Mouse (Mus musculus): ENCODE results near the gene Bbx. TPM values are rescaled to one million over a fixed set of nuclear protein-coding genes. Genes with fewer than 3 reads are reported as not detected.

Gene Bbx
- polyA plus RNA-seq, 1 experiment from 2014 or later = 50.4 TPM

- 0 out of 2 replicates have a peak, but pooled peaks cover 5% of the 10 kb centered on the region for H3K4me1 ChIP-seq (ENCODE audit: control insufficient read depth, insufficient read depth, low read length)
- H3K4me2 ChIP-seq (replicated peaks; ENCODE audit: low read depth, low read length) = peak overlapping the region; percentile 93
- peak overlapping the region; percentile 91 for H3K4me3 ChIP-seq (ENCODE audit: low read depth, low read length)
- H3K27me3 ChIP-seq (ENCODE audit: control insufficient read depth, insufficient read depth, low read length) = no peaks in the 10 kb centered on the region
- no peaks in the 10 kb centered on the region for H3K9me3 ChIP-seq (ENCODE audit: control insufficient read depth, low read depth, low read length)
- peak overlapping the region; percentile 87 for H3K9ac ChIP-seq (replicated peaks; ENCODE audit: low read depth, low read length)
- no peaks in the 10 kb centered on the region for H3K36me3 ChIP-seq (ENCODE audit: control insufficient read depth, insufficient read depth, low read length)
- no peak for ATAC-seq (ENCODE audit: insufficient number of reproducible peaks, insufficient read depth, low FRiP score, low read depth)
- 5% methylated on average over 23 of the region's 23 CpGs for WGBS
- H3K27ac ChIP-seq (ENCODE audit: low read length) = 0 out of 2 replicates have a peak overlapping the region, but pooled peaks have one; percentile 61
Observed at GRCm38 (mm10) chr16:50428871-50429691, 3.1 kb downstream of the Bbx start.

- no peaks in the 10 kb centered on the region for H3K27me3 ChIP-seq (ENCODE audit: control insufficient read depth, insufficient read depth, low read length)
- no peaks in the 10 kb centered on the region; the same call in 1 of the 2 replicates for H3K36me3 ChIP-seq (ENCODE audit: control insufficient read depth, insufficient read depth, low read length)
- 28% methylated on average over 1 of the region's 1 CpGs for WGBS
- no peak overlapping the region for H3K4me3 ChIP-seq (ENCODE audit: low read depth, low read length)
- H3K9ac ChIP-seq (replicated peaks; ENCODE audit: low read depth, low read length) = no peak overlapping the region
- no peaks in the 10 kb centered on the region for H3K9me3 ChIP-seq (ENCODE audit: control insufficient read depth, low read depth, low read length)
- H3K4me2 ChIP-seq (replicated peaks; ENCODE audit: low read depth, low read length) = no peak overlapping the region
- H3K4me1 ChIP-seq (ENCODE audit: control insufficient read depth, insufficient read depth, low read length) = no peaks in the 10 kb centered on the region
- H3K27ac ChIP-seq (ENCODE audit: low read length) = no peak overlapping the region
- no peak for ATAC-seq (ENCODE audit: insufficient number of reproducible peaks, insufficient read depth, low FRiP score, low read depth)
Observed at GRCm38 (mm10) chr16:50420130-50420529, 12.1 kb downstream of the Bbx start.

- ATAC-seq (ENCODE audit: insufficient number of reproducible peaks, insufficient read depth, low FRiP score, low read depth) = no peak
- H3K4me1 ChIP-seq (ENCODE audit: control insufficient read depth, insufficient read depth, low read length) = no peaks in the 10 kb centered on the region
- H3K27me3 ChIP-seq (ENCODE audit: control insufficient read depth, insufficient read depth, low read length) = no peaks in the 10 kb centered on the region
- H3K4me3 ChIP-seq (ENCODE audit: low read depth, low read length) = no peak overlapping the region
- 80% methylated on average over 8 of the region's 8 CpGs for WGBS
- no peak overlapping the region for H3K4me2 ChIP-seq (replicated peaks; ENCODE audit: low read depth, low read length)
- no peaks in the 10 kb centered on the region; the same call in 1 of the 2 replicates for H3K36me3 ChIP-seq (ENCODE audit: control insufficient read depth, insufficient read depth, low read length)
- no peak overlapping the region for H3K9ac ChIP-seq (replicated peaks; ENCODE audit: low read depth, low read length)
- H3K9me3 ChIP-seq (ENCODE audit: control insufficient read depth, low read depth, low read length) = no peaks in the 10 kb centered on the region
- H3K27ac ChIP-seq (ENCODE audit: low read length) = no peak overlapping the region
Observed at GRCm38 (mm10) chr16:50415406-50415805, 16.8 kb downstream of the Bbx start.

GRCm38 (mm10) chr16:50402851-50403250 is 29.3 kb downstream of the Bbx start:
- no peak for ATAC-seq (ENCODE audit: insufficient number of reproducible peaks, insufficient read depth, low FRiP score, low read depth)
- Histone ChIP-seq H3K4me1 (ENCODE audit: control insufficient read depth, insufficient read depth, low read length) (no peaks in the 10 kb centered on the region), H3K27ac (ENCODE audit: low read length) (no peak overlapping the region), H3K9me3 (ENCODE audit: control insufficient read depth, low read depth, low read length) (no peaks in the 10 kb centered on the region), H3K27me3 (ENCODE audit: control insufficient read depth, insufficient read depth, low read length) (no peaks in the 10 kb centered on the region), H3K4me2 (replicated peaks; ENCODE audit: low read depth, low read length) (no peak overlapping the region), H3K4me3 (ENCODE audit: low read depth, low read length) (no peak overlapping the region), H3K9ac (replicated peaks; ENCODE audit: low read depth, low read length) (no peak overlapping the region), H3K36me3 (ENCODE audit: control insufficient read depth, insufficient read depth, low read length) (no peaks in the 10 kb centered on the region)
- 67% methylated on average over 5 of the region's 5 CpGs for WGBS

- Histone ChIP-seq H3K27me3 (ENCODE audit: control insufficient read depth, insufficient read depth, low read length) (no peaks in the 10 kb centered on the region), H3K4me2 (replicated peaks; ENCODE audit: low read depth, low read length) (no peak overlapping the region), H3K36me3 (ENCODE audit: control insufficient read depth, insufficient read depth, low read length) (no peaks in the 10 kb centered on the region), H3K4me1 (ENCODE audit: control insufficient read depth, insufficient read depth, low read length) (no peaks in the 10 kb centered on the region), H3K9me3 (ENCODE audit: control insufficient read depth, low read depth, low read length) (no peaks in the 10 kb centered on the region), H3K27ac (ENCODE audit: low read length) (no peak overlapping the region), H3K4me3 (ENCODE audit: low read depth, low read length) (no peak overlapping the region), H3K9ac (replicated peaks; ENCODE audit: low read depth, low read length) (no peak overlapping the region)
- WGBS = 84% methylated on average over 6 of the region's 6 CpGs
- no peak for ATAC-seq (ENCODE audit: insufficient number of reproducible peaks, insufficient read depth, low FRiP score, low read depth)
Observed at GRCm38 (mm10) chr16:50399775-50400174, 32.4 kb downstream of the Bbx start.

- H3K9me3 ChIP-seq (ENCODE audit: control insufficient read depth, low read depth, low read length) = no peaks in the 10 kb centered on the region
- H3K27me3 ChIP-seq (ENCODE audit: control insufficient read depth, insufficient read depth, low read length) = no peaks in the 10 kb centered on the region
- H3K36me3 ChIP-seq (ENCODE audit: control insufficient read depth, insufficient read depth, low read length) = no peaks in the 10 kb centered on the region
- WGBS = 80% methylated on average over 4 of the region's 4 CpGs
- H3K27ac ChIP-seq (ENCODE audit: low read length) = no peak overlapping the region
- H3K4me1 ChIP-seq (ENCODE audit: control insufficient read depth, insufficient read depth, low read length) = no peaks in the 10 kb centered on the region
- no peak for ATAC-seq (ENCODE audit: insufficient number of reproducible peaks, insufficient read depth, low FRiP score, low read depth)
- H3K4me2 ChIP-seq (replicated peaks; ENCODE audit: low read depth, low read length) = no peak overlapping the region
- no peak overlapping the region for H3K9ac ChIP-seq (replicated peaks; ENCODE audit: low read depth, low read length)
- no peak overlapping the region for H3K4me3 ChIP-seq (ENCODE audit: low read depth, low read length)
Observed at GRCm38 (mm10) chr16:50398564-50398963, 33.6 kb downstream of the Bbx start.

- Histone ChIP-seq H3K27ac (ENCODE audit: low read length) (no peak overlapping the region), H3K4me2 (replicated peaks; ENCODE audit: low read depth, low read length) (no peak overlapping the region), H3K9ac (replicated peaks; ENCODE audit: low read depth, low read length) (no peak overlapping the region), H3K4me3 (ENCODE audit: low read depth, low read length) (no peak overlapping the region), H3K27me3 (ENCODE audit: control insufficient read depth, insufficient read depth, low read length) (no peaks in the 10 kb centered on the region), H3K9me3 (ENCODE audit: control insufficient read depth, low read depth, low read length) (no peaks in the 10 kb centered on the region), H3K36me3 (ENCODE audit: control insufficient read depth, insufficient read depth, low read length) (no peaks in the 10 kb centered on the region), H3K4me1 (ENCODE audit: control insufficient read depth, insufficient read depth, low read length) (no peaks in the 10 kb centered on the region)
- WGBS = 78% methylated on average over 6 of the region's 6 CpGs
- no peak for ATAC-seq (ENCODE audit: insufficient number of reproducible peaks, insufficient read depth, low FRiP score, low read depth)
Observed at GRCm38 (mm10) chr16:50395928-50396612, 36.1 kb downstream of the Bbx start.

- WGBS = 85% methylated on average over 3 of the region's 3 CpGs
- no peaks in the 10 kb centered on the region for H3K27me3 ChIP-seq (ENCODE audit: control insufficient read depth, insufficient read depth, low read length)
Observed at GRCm38 (mm10) chr16:50388499-50388898, 43.7 kb downstream of the Bbx start.

More at GRCm38 (mm10) chr16:50388499-50388898, 43.7 kb downstream of the Bbx start:
- no peaks in the 10 kb centered on the region for H3K9me3 ChIP-seq (ENCODE audit: control insufficient read depth, low read depth, low read length)
- no peak overlapping the region for H3K4me2 ChIP-seq (replicated peaks; ENCODE audit: low read depth, low read length)
- H3K9ac ChIP-seq (replicated peaks; ENCODE audit: low read depth, low read length) = no peak overlapping the region
- H3K4me1 ChIP-seq (ENCODE audit: control insufficient read depth, insufficient read depth, low read length) = no peaks in the 10 kb centered on the region
- ATAC-seq (ENCODE audit: insufficient number of reproducible peaks, insufficient read depth, low FRiP score, low read depth) = no peak
- no peak overlapping the region for H3K4me3 ChIP-seq (ENCODE audit: low read depth, low read length)
- no peak overlapping the region for H3K27ac ChIP-seq (ENCODE audit: low read length)
- no peaks in the 10 kb centered on the region for H3K36me3 ChIP-seq (ENCODE audit: control insufficient read depth, insufficient read depth, low read length)

Measured in stomach, embryonic 14.5 days (tissue).